Mouse (Mus musculus) thymus, postnatal 25 days (tissue): ENCODE results near the gene Camkmt.

ENCODE experiments used
- DNase-seq: peaks from one replicate; pipeline ENCODE4 v3.0.0; 2022

Camkmt gene

GRCm38 (mm10) chr17:85377496-85377895, 287.1 kb downstream of the Camkmt start:
- DNase-seq: no peak

GRCm38 (mm10) chr17:85379101-85379500, 288.7 kb downstream of the Camkmt start:
- no peak for DNase-seq

DNA sequence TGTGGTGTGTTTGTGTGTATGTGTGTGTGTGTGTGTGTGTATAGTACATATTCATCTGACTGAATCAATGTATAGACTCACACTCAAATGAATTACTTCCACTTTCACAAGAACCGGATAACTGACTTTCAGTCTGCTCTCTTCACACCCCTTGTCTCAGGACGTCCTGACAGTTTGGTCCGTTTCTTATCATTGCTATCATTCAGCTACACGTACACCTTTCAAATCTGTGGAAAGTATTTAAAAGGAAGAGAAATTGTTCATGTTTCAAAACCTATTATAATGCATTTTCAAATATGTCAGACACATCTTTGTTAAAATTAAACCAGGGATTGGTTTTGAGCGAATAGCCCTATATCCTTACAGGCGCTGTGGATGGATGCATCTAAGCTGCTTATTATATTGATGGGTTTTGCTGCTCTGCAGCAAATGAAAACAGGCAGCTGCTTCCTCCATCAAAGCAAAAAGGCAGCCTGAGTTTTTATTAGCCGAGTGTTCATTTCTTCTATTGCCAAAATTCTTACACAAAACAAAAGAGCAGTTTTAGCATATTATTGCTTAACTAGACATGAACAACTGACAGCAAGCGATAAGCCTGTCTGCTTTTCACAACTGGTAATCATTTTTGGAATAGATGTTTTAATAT, 291.3 kb downstream of the Camkmt start:
- DNase-seq: no peak

DNA sequence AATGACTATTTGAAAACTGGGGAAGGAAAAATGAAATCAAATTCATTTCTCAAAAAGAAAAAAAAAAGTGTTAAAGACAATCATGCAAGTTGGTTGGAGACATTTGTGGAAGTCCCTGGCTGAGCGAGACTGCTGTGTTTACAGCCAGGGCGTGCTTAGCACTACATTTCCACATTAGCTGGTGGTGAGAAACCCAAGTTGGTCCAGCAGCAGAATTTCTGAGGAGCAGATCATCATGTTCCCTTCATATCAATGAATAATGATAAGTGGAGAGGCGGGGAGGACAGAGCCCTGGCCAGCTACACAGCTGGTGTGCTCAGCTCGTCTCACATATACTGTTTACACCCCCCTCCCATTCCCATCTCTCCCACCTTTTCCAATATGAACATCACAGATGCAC, 292.0 kb downstream of the Camkmt start:
- DNase-seq: no peak

DNA sequence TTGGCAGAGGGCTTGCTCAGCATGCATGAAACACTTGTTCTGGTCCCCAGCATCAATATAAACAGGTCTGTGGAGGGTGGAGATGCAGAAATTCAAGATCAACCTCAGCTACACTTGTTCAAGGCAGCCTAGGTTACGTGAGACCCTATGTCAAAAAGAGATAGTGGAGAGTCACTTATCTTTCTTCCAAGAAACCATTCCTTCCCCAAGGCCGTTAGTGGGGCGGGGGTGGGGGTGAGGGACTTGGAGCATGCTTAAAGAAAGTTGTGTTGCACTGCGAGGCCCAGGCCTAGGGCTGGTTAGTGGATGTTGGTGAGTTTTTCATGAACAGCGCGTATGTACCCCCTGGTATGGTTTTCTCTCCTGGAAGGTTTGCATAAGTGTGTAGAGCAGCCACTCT, 292.6 kb downstream of the Camkmt start:
- no peak for DNase-seq

- no peak for DNase-seq
Measured at GRCm38 (mm10) chr17:85393091-85393890, 302.9 kb downstream of the Camkmt start.

- DNase-seq: no peak
Measured at GRCm38 (mm10) chr17:85393891-85394321, 303.6 kb downstream of the Camkmt start.

DNA sequence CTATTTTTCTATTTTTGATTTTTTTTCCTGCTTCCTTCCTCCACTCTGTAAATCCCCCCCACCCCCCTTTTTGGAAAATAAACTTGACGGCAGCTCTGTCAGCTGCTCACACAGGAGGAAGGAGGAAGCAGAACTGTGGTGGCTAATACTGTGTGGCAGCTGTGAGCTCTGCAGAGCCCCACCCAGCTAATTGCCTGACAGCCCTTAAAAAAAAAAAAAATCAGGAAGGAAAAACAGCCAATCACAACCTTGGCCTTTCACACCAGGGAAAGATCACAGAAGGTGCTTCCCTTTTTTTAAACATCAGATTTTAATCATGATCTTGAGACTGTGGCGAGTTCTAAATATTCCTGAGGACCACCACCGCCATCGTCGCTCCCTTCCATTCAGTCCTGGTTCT, 305.1 kb downstream of the Camkmt start:
- no peak for DNase-seq

- DNase-seq: no peak
Measured at GRCm38 (mm10) chr17:85400751-85401150, 310.4 kb downstream of the Camkmt start.

DNA sequence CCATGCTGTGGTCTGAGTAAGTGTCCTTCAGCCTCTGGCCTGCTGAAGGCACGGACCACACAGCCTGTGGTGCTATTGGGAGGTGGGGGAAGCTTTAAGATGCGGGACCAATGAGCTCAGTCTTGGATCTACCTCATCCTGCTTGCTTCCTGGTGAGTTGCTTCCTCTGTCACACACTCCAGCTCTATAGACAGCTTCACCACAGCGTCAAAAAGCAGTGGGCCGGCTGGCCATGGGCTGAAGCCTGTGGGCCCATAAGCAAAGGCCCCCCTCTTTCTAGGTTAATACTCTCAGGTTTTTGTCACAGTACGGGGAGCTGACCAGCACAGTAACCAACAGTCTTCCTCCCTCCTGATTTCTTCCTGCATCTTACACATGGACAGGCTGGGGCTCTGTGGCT, 314.8 kb downstream of the Camkmt start:
- DNase-seq: no peak

GRCm38 (mm10) chr17:85406195-85406594, 315.8 kb downstream of the Camkmt start:
- no peak for DNase-seq

DNA sequence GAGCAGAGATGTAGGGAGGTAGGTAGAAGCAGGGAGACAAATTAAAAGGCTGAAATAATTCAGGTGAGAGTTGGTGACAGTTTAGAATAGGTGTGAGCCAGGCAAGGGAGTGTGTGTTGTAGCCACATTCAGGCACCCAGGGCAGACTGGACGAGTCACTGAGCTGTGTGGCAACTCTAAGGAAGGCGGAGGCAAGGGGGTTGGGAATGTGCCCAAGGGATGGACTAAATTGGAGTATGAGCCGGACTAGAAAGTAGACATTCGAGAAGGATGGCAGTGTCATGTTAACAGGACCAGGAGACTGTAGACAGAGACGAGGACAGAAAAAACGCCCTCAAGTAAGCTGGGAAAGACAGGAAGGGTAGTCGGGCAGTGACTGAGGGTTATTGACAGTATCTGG, 338.5 kb downstream of the Camkmt start:
- no peak for DNase-seq

GRCm38 (mm10) chr17:85432923-85433322, 342.6 kb downstream of the Camkmt start:
- no peak for DNase-seq

DNA sequence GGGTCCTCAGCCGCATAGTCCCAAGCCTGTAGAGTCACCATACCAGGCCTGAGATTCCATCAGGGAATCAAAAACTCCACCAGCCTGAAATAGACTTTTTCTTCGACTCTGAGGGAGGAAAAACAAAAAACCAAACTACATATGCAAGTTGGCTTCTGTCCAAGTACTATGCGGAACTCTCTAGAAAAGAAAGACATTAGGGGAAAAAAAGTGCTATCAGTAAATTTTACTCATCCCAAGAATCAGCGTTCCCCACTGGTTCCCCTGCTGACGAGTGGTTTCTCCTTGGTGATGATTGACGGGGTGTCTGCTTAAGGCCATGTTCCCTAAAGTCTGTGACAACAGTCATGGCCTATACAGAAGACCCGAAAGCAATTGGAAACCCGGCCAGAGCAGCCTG, 352.7 kb downstream of the Camkmt start:
- no peak for DNase-seq

DNA sequence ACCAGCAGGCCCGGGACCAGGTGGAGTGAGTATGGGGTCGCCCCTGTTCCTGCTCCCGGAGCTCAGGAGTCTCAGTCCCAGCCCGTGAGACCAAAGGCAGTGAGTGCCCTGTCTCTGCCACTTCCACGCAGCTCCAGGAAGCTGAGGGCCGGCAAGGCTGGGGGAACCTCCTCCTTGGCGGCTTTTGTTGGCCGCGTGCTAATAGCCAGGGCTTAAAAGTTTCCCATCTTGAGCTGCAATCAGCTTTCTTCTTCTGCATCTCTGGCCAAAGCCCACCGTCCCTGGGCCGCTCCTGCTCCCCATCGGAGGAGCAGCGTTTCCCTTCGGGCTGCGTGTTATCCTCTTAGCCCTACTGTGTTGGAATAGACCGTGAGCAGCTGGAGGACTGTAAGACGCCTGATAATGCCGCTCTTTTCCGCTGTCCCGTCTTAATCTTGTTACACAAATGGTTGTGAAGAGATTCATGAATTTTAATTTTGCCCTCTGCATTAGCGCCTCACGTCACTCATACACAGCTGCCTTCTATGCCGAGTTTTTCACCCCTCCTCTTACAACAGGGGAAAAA, 364.1 kb downstream of the Camkmt start:
- DNase-seq: no peak

- DNase-seq: no peak
Measured at GRCm38 (mm10) chr17:85455063-85455462, 364.7 kb downstream of the Camkmt start.

- no peak for DNase-seq
Measured at GRCm38 (mm10) chr17:85458075-85458474, 367.7 kb downstream of the Camkmt start.

- DNase-seq: no peak
Measured at GRCm38 (mm10) chr17:85458589-85458988, 368.2 kb downstream of the Camkmt start.

DNA sequence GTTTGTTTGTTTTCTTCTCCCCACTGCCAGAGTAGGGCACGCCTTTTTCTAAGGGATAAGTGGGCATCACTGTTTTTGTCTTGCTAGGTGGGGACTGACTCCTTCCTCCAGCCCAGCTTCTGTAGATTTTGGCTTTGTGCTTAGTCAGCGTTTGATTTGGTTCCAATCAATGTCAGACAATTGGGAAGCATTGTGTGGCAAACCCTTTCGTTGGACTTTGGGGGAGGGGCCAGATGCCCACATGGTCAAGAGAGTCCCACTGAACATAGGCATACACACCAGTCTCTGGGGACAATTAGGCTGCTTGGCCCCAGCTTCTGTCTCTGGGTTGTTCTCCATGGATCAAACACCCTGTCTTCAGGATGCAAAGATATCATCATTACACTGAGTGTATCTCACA, 371.2 kb downstream of the Camkmt start:
- no peak for DNase-seq

DNA sequence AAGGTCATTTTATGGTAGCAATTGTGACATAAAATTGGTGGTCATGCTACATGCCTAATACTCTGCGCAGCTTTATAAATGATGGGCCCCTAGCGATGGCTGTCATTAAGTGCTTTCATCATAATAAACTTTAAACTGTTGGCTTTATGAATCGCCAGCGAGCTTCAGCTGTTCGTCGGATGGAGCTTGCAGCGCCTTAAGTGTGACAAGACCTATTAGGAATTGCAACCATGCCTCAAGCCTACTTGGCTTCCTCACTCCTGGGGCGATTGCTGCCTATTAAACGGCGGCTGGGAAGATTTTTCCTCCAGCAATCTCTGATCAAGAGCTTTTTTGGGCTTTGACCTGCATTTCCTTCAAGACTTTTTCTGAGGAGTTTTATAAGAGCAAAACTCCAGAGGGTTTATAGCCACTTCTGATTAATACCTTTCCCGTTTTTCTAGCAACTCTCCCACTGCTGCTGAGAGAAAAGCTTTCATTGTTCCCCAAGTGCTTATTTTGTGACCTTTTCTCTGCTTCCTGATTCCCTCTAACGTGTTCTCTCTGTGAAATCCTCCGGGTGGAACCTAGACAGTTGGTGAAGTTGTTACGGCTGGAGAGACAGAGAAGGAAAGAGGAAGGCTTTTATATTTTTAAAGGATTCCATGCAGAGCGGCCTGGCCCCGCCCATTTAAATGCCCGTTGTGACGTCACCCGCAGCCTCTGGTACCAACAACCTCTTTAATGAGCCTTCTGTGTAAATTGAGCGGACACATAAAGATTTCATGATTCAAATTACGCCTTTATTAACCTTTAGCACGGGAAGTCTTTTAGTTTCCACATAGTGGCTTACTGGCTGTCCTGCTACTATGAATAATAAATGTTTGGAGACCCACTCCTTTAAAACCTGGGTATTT, 373.4 kb downstream of the Camkmt start:
- no peak for DNase-seq

GRCm38 (mm10) chr17:85464466-85465411, 374.4 kb downstream of the Camkmt start:
- DNase-seq: no peak

DNA sequence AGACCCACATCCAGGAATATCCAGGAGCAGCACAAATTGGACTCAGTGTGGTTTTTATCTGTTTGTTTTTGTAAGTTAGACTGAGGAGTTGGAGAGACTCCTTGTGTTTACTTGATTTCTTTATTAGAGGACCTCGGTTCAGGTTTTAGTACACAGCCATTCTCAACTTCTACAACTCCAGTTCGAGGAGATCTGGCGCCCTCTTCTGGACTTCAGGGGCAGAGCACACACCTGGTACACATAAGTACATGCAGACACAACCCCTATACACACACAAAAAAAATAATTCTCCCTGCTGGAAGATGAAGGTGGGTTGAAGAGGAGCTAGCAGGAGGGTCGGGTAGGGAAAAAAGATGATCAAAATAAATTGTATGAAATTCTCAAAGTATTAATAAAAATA, 379.4 kb downstream of the Camkmt start:
- no peak for DNase-seq
